Mouse (Mus musculus) liver, adult 2 months (tissue): Measurements from ENCODE around the gene Prkcg. TPM values are rescaled to one million over a fixed set of nuclear protein-coding genes. Genes with fewer than 3 reads are reported as not detected.

ENCODE experiments used
- DNase-seq: peaks from one replicate; pipeline ENCODE4 v3.0.0-alpha.2; 2011; ENCODE audit warnings: low read depth, low spot score; ENCODE audit errors: extremely low read depth
- H3K27ac ChIP-seq: fragments of 200-500 bp; replicated peaks from 2 replicates; pipeline ENCODE4 v1.5.1; 2012; ENCODE audit warnings: low read depth, mild to moderate bottlenecking, control low read depth, inconsistent platforms, low read length; ENCODE audit not compliant: insufficient read depth
- H3K27me3 ChIP-seq: fragments of 200-500 bp; 2 replicates; pipeline ENCODE4 v1.6.1; 2012; ENCODE audit warnings: mild to moderate bottlenecking, moderate library complexity, low read length, inconsistent platforms; ENCODE audit not compliant: control insufficient read depth, insufficient read depth
- H3K36me3 ChIP-seq: fragments of 200-500 bp; 2 replicates; pipeline ENCODE4 v1.6.1; 2012; ENCODE audit warnings: low read length, inconsistent platforms; ENCODE audit not compliant: control insufficient read depth, insufficient read depth
- H3K4me1 ChIP-seq: fragments of 200-500 bp; 2 replicates; pipeline ENCODE4 v1.6.1; 2011; ENCODE audit warnings: low read length; ENCODE audit not compliant: control insufficient read depth, insufficient read depth
- H3K4me3 ChIP-seq: fragments of 200-500 bp; 2 replicates; pipeline ENCODE4 v1.5.1; 2011; ENCODE audit warnings: low read depth, mild to moderate bottlenecking, control low read depth, low read length, moderate library complexity; ENCODE audit not compliant: insufficient read depth
- H3K79me2 ChIP-seq: fragments of 200-500 bp; 2 replicates; pipeline ENCODE4 v1.6.1; 2012; ENCODE audit warnings: inconsistent platforms, mild to moderate bottlenecking, low read length, moderate library complexity; ENCODE audit not compliant: control insufficient read depth, insufficient read depth
- H3K9ac ChIP-seq: fragments of 200-500 bp; 2 replicates; pipeline ENCODE4 v1.6.1; 2012; ENCODE audit warnings: low read depth, mild to moderate bottlenecking, control low read depth, inconsistent platforms, low read length
- CTCF ChIP-seq: fragments of 200-500 bp; IDR thresholded peaks from 2 replicates; pipeline ENCODE4 v1.5.1; 2011; ENCODE audit warnings: low read depth, low read length, control low read depth
- POLR2A ChIP-seq: fragments of 200-500 bp; IDR thresholded peaks from 2 replicates; pipeline ENCODE4 v1.6.1; 2011; ENCODE audit warnings: low read length, control low read depth; ENCODE audit not compliant: insufficient read depth; ENCODE audit errors: extremely low read depth
- WGBS: fragments of 180-500 bp; shearing (Covaris S2); methylation state at CpG from one replicate; pipeline ENCODE4 v1.1.7; 2018; 5-methylcytosine and 5-hydroxymethylcytosine counted together
- polyA plus RNA-seq: library from polyadenylated mRNA; depleted of rRNA; stranded (reverse); fragments of >200 nt; gene quantifications from 2 replicates; pipeline ENCODE4 v1.2.3, GENCODE M21; 2012; rRNA removed
- total RNA-seq: library from RNA; depleted of rRNA; stranded (reverse); fragments of >200 nt; gene quantifications from 2 replicates; pipeline ENCODE4 v1.2.3, GENCODE M21; 2014; rRNA removed

Prkcg gene
- total and polyA plus RNA-seq, 2 experiments: under 0.01 to 0.26 TPM

GRCm38 (mm10) chr7:3370407-3370806, 81.4 kb downstream of the Prkcg start:
- Histone ChIP-seq H3K4me1 (no peaks in the 10 kb centered on the region), H3K36me3 (no peaks in the 10 kb centered on the region), H3K9ac (no peak overlapping the region), H3K27ac (no peak overlapping the region), H3K27me3 (peaks cover 2% of the 10 kb centered on the region; the same call in 1 of the 2 replicates), H3K4me3 (no peak overlapping the region), H3K79me2 (no peaks in the 10 kb centered on the region)
- 56% methylated on average over 4 of the region's 4 CpGs for WGBS
- TF ChIP-seq CTCF (no peak), POLR2A (no peak)
- DNase-seq: no peak

- H3K27ac ChIP-seq: no peak overlapping the region
- no peaks in the 10 kb centered on the region for H3K27me3 ChIP-seq
- DNase-seq: no peak
- no peaks in the 10 kb centered on the region for H3K4me1 ChIP-seq
- no peak for TF ChIP-seq POLR2A
- no peak for TF ChIP-seq CTCF
- 76% methylated on average over 2 of the region's 2 CpGs for WGBS
- H3K36me3 ChIP-seq: no peaks in the 10 kb centered on the region
- no peaks in the 10 kb centered on the region for H3K79me2 ChIP-seq
- H3K9ac ChIP-seq: no peak overlapping the region
- H3K4me3 ChIP-seq: no peak overlapping the region
These were observed 83.4 kb downstream of the Prkcg start for GRCm38 (mm10) chr7:3372376-3372775.

- H3K4me1 ChIP-seq: no peaks in the 10 kb centered on the region
- no peak overlapping the region for H3K27ac ChIP-seq
- no peaks in the 10 kb centered on the region for H3K27me3 ChIP-seq
- no peak for DNase-seq
- no peak overlapping the region for H3K4me3 ChIP-seq
- TF ChIP-seq CTCF: no peak
- TF ChIP-seq POLR2A: no peak
- no peak overlapping the region for H3K9ac ChIP-seq
- no peaks in the 10 kb centered on the region for H3K36me3 ChIP-seq
- H3K79me2 ChIP-seq: no peaks in the 10 kb centered on the region
- 84% methylated on average over 8 of the region's 8 CpGs for WGBS
These were observed 84.8 kb downstream of the Prkcg start for GRCm38 (mm10) chr7:3373754-3374153.

GRCm38 (mm10) chr7:3376831-3377230, 87.9 kb downstream of the Prkcg start:
- no peak overlapping the region for H3K9ac ChIP-seq
- WGBS: 52% methylated on average over 4 of the region's 4 CpGs
- no peaks in the 10 kb centered on the region for H3K79me2 ChIP-seq
- DNase-seq: peak; percentile 9
- no peaks in the 10 kb centered on the region for H3K27me3 ChIP-seq
- H3K4me1 ChIP-seq: no peaks in the 10 kb centered on the region
- no peak overlapping the region for H3K27ac ChIP-seq
- TF ChIP-seq POLR2A (no peak), CTCF (peak; percentile 65)
- H3K4me3 ChIP-seq: no peak overlapping the region
- H3K36me3 ChIP-seq: no peaks in the 10 kb centered on the region

Other genes with a start within 250 kb of the Prkcg start
- not detected in 2 replicates for gene AU018091, start 120.0 kb upstream of the Prkcg start, total RNA-seq
- gene AU018091, start 120.0 kb upstream of the Prkcg start, polyA plus RNA-seq: not detected in 2 replicates
- gene Nlrp12, start 39.4 kb upstream of the Prkcg start, total RNA-seq: 5.8 and 7.0 TPM in 2 replicates
- 1.4 and 2.6 TPM in 2 replicates for gene Nlrp12, start 39.4 kb upstream of the Prkcg start, polyA plus RNA-seq
- gene Myadm, start 99 bp upstream of the Prkcg start, total RNA-seq: 6.6 and 9.6 TPM in 2 replicates
- gene Myadm, start 99 bp upstream of the Prkcg start, polyA plus RNA-seq: 54.8 and 63.0 TPM in 2 replicates
- gene Cacng7, start 43.8 kb downstream of the Prkcg start, total RNA-seq: 0.13 and 0.37 TPM in 2 replicates
- gene Cacng7, start 43.8 kb downstream of the Prkcg start, polyA plus RNA-seq: 0.29 and 0.86 TPM in 2 replicates
- not detected in 2 replicates for gene Cacng8, start 101.5 kb downstream of the Prkcg start, total RNA-seq
- gene Cacng8, start 101.5 kb downstream of the Prkcg start, polyA plus RNA-seq: not detected in 2 replicates
- gene Cacng6, start 135.0 kb downstream of the Prkcg start, total RNA-seq: 0.18 TPM in 1 of 2 replicates, not detected in the other
- not detected in 2 replicates for gene Cacng6, start 135.0 kb downstream of the Prkcg start, polyA plus RNA-seq
- not detected in 2 replicates for gene Tarm1, start 213.4 kb downstream of the Prkcg start, total RNA-seq
- gene Tarm1, start 213.4 kb downstream of the Prkcg start, polyA plus RNA-seq: not detected in 2 replicates